5 mouse cellular contexts compared by ENCODE assay signal in the genomic region with DNA sequence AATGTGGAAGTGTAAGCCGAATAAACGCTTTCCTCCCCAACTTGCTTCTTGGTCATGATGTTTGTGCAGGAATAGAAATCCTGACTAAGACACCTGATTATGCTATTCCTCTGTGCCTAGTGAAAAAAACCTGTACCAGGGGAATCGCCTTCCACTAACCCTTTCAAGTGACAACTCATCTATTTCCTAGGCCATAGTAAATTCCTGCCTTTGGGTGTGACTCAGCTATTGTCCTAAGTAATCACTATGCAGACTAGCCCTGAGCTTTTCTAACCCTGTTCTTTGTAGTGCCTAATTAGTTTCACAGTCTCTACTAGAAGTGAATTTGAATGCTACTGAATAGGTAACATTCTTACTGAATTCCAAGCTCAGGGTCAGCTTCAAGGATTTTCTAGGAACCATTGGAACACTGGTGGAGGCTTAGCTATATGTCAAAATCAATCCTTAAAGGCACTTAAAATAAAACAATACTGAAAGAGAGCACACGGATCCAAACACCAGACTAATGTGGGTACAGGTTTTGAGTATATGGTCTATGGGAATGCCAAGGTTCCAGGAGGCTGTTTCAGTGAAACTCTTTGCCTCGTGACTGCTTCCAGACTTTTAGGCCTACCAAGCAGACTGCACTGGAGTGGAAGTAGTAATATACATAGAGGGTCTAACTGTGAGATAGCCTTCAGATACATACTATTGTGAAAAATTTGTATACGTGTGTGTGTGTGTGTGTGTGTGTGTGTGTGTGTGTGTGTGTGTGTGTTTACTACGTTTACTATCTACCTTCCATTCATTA.
DNase-seq lines count a peak whose midpoint lies in the region; ATAC-seq and TF ChIP-seq lines count a peak whose summit lies in the region.
"Not testable (repeated sequence)": the region's sequence is repeated elsewhere in the genome, so short reads cannot be mapped to it uniquely, and the experiment has no call there.

No protein-coding gene starts in this region.

- peak overlapping the region; percentile 91 for H3K27ac ChIP-seq in ES-Bruce4 (ENCODE audit: insufficient read depth, low read length)
- H3K27ac ChIP-seq in ES-E14 (ENCODE audit: insufficient read depth, low read depth, low read length, poor library complexity, severe bottlenecking) = peak overlapping the region; percentile 68; the same call in 1 of the 2 replicates
- H3K27ac ChIP-seq in forebrain, embryonic 11.5 days (ENCODE audit: low read depth, low read length) = not testable (repeated sequence)

- TF ChIP-seq EP300 in ES-Bruce4 (IDR thresholded peaks at IDR 0.05; ENCODE audit: insufficient read depth, low read depth, low read length) = peak; percentile 63; the same call in 1 of the 2 replicates

- DNase-seq in ES-E14 (ENCODE audit: low read depth, low spot score) = peak; percentile 65
- DNase-seq in R1 (ENCODE audit: low read depth, low spot score) = peak; percentile 98
- DNase-seq in ZHBTc4 (ENCODE audit: low read depth, low spot score) = peak; percentile 93
- not testable (repeated sequence) for DNase-seq in forebrain, embryonic 11.5 days (ENCODE audit: low spot score)

- in situ Hi-C loops in ES-E14 (cut with MboI; ENCODE audit: low sequenced_read_pairs in 2 of 2, unreplicated experiment in 2 of 2) = loop anchor here in 1 of 2 experiments (25.0 kb wide), 1 partner anchor 1821 kb away; no protein-coding TSS in a partner anchor

- H3K36me3 ChIP-seq in ES-Bruce4 (ENCODE audit: control insufficient read depth, insufficient read depth, low read length, poor library complexity, severe bottlenecking); ES-E14 (ENCODE audit: control insufficient read depth, insufficient read depth, low read length, poor library complexity, severe bottlenecking); forebrain, embryonic 11.5 days (ENCODE audit: control insufficient read depth, insufficient read depth, low read length): not testable (repeated sequence)

- peak; percentile 42; the same call in 1 of the 2 replicates for ATAC-seq in forebrain, embryonic 11.5 days (replicated peaks; ENCODE audit: low FRiP score)

- H3K4me1 ChIP-seq in ES-Bruce4 (ENCODE audit: control insufficient read depth, insufficient read depth, low read length); forebrain, embryonic 11.5 days (replicated peaks; ENCODE audit: control insufficient read depth, insufficient read depth, low read length): not testable (repeated sequence)
- peaks cover 0 to 11% of the 10 kb centered on the region in 2 experiments; a peak in 1 of 4 replicates for H3K4me1 ChIP-seq in ES-E14 (ENCODE audit: control insufficient read depth in 2 of 2, insufficient read depth in 2 of 2, low read length in 2 of 2, poor library complexity in 1 of 2)

- H3K27me3 ChIP-seq in ES-Bruce4 (ENCODE audit: control insufficient read depth, insufficient read depth, low read length, poor library complexity, severe bottlenecking); forebrain, embryonic 11.5 days (ENCODE audit: control insufficient read depth, insufficient read depth, low read length): not testable (repeated sequence)

- TF ChIP-seq POLR2A in ES-Bruce4 (IDR thresholded peaks at IDR 0.05; ENCODE audit: insufficient read depth, low read length) = not testable (repeated sequence)

- not testable (repeated sequence) for H3K4me3 ChIP-seq in ES-Bruce4 (ENCODE audit: low read depth, low read length); ES-E14 (ENCODE audit: insufficient read depth in 1 of 2, low read depth in 1 of 2, low read length in 2 of 2, poor library complexity in 1 of 2, severe bottlenecking in 1 of 2); forebrain, embryonic 11.5 days (ENCODE audit: low read depth, low read length)

- H3K9me3 ChIP-seq in ES-Bruce4 (replicated peaks; ENCODE audit: control insufficient read depth, insufficient read depth, low read length, poor library complexity, severe bottlenecking) = peaks cover 21% of the 10 kb centered on the region
- H3K9me3 ChIP-seq in ES-E14 (ENCODE audit: control insufficient read depth, insufficient read depth, low read depth, low read length); forebrain, embryonic 11.5 days (ENCODE audit: control insufficient read depth, low read length): not testable (repeated sequence)

- TF ChIP-seq CTCF in ES-Bruce4 (IDR thresholded peaks at IDR 0.05; ENCODE audit: low read depth, low read length) = not testable (repeated sequence)

- WGBS in forebrain, embryonic 11.5 days = 39% methylated on average over 7 of the region's 7 CpGs

- not testable (repeated sequence) for H3K9ac ChIP-seq in ES-Bruce4 (ENCODE audit: low read depth, poor library complexity, severe bottlenecking); ES-E14 (ENCODE audit: insufficient read depth, low read depth, low read length, poor library complexity, severe bottlenecking); forebrain, embryonic 11.5 days (ENCODE audit: low read length)

- not testable (repeated sequence) for H3K4me2 ChIP-seq in forebrain, embryonic 11.5 days (ENCODE audit: low read depth, low read length, severe bottlenecking)

TF ChIP-seq in ES-E14, 5 proteins besides CTCF, POLR2A, EP300 and RAD21:
- TF ChIP-seq MAFK (IDR thresholded peaks at IDR 0.05; ENCODE audit: insufficient read depth, low read depth, low read length) = 0 out of 2 replicates have a peak, but pooled peaks have one; percentile 29
- peak; percentile 82; the same call in 1 of the 2 replicates for TF ChIP-seq ZNF384 (IDR thresholded peaks at IDR 0.05; ENCODE audit: low read depth, low read length)
- TF ChIP-seq CHD2 (IDR thresholded peaks at IDR 0.05; ENCODE audit: low read depth, low read length) = peak; percentile 47; the same call in 1 of the 2 replicates
